Mouse (Mus musculus): ENCODE results near the gene Myct1.

Gene Myct1

GRCm38 (mm10) chr10:5626268-5626667 is 32.7 kb downstream of the Myct1 start:
- no peak for DNase-seq

- DNase-seq: no peak
Measured at GRCm38 (mm10) chr10:5633672-5634200, 40.2 kb downstream of the Myct1 start.

- DNase-seq: peak; percentile 9
Measured at GRCm38 (mm10) chr10:5634336-5634735, 40.8 kb downstream of the Myct1 start.

- DNase-seq: no peak
Measured at GRCm38 (mm10) chr10:5637322-5637721, 43.7 kb downstream of the Myct1 start.

GRCm38 (mm10) chr10:5639112-5639511 is 45.5 kb downstream of the Myct1 start, which contains the start of gene Vip:
Gene Vip (plus strand): TSS chr10:5639218.
- no peak for DNase-seq

Measured in right cerebral cortex, postnatal 25 days (tissue).